Mouse (Mus musculus): Measurements from ENCODE around the gene Lgmn.

The Lgmn gene

GRCm38 (mm10) chr12:102434107-102434506, 5.5 kb downstream of the Lgmn start:
- DNase-seq (ENCODE audit: low read depth, low spot score): no peak

DNA sequence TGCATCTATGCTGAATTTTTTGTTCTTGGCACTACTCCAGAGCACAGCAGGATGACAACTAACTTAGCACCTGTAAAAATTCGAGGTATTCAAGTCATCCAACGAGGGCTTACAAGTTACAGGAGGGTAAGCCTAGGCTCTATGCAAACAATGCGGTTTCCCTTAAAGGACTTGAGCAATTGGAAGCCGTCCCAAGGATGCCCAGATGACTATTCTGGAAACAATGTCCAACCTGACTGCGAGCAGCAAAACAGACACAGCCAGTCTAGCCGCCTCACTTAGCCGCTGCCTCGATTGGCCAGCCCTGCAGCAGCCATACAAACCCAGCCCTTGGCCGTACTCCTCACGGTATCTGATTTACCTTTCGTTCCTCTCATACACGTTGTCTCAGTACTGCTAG, 7.4 kb downstream of the Lgmn start:
- DNase-seq (ENCODE audit: low read depth, low spot score): no peak

DNA sequence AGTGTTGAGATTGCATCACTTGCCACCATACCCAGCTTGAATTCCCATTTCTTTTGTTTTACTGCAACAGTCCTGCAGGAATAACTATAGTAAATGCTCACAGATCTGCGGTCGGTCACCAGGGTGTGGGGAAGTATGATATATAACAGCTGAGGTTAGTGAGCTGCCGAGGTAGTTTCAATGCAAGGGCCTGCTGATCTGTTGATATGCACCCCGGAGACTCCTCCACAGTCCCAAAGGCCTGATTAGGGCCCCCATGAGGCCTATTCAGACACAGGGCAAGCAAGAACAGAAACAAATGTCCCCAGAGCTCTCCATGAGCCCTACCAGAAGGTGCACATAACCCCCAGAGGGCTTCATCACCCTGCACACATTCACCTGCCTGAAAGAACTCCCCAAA, 9.4 kb downstream of the Lgmn start:
- DNase-seq (ENCODE audit: low read depth, low spot score): peak; percentile 37

- peak; percentile 14 for DNase-seq (ENCODE audit: low read depth, low spot score)
Observed at GRCm38 (mm10) chr12:102429656-102430055, 10.0 kb downstream of the Lgmn start.

- peak; percentile 60 for DNase-seq (ENCODE audit: low read depth, low spot score)
Observed at GRCm38 (mm10) chr12:102426285-102426684, 13.3 kb downstream of the Lgmn start.

DNA sequence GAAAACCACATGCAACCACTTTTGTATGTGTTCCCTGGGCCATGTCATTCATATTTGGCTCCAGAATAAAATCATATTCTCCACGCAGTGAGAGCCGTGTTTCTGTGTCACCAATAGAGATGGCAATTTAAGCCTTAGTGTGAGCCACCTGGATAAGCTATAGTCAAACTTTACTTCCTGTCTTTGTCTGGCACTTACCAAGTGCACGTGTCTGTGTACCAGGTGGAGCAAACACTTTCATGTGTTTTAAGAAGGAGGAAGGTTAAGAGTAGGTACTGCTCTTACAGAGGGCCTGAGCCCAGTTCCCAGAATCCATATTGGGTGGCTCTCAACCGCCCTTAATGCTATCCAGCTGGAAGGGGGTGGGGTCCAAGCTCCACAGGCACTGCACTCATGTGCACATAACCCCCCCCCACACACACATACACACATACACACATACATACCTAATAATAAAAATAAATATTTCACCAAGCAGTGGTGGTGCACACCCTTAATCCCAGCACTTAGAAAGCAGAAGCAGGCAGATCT, 14.5 kb downstream of the Lgmn start:
- DNase-seq (ENCODE audit: low read depth, low spot score): peak; percentile 46

- DNase-seq (ENCODE audit: low read depth, low spot score): no peak
Observed at GRCm38 (mm10) chr12:102424456-102424855, 15.2 kb downstream of the Lgmn start.

DNA sequence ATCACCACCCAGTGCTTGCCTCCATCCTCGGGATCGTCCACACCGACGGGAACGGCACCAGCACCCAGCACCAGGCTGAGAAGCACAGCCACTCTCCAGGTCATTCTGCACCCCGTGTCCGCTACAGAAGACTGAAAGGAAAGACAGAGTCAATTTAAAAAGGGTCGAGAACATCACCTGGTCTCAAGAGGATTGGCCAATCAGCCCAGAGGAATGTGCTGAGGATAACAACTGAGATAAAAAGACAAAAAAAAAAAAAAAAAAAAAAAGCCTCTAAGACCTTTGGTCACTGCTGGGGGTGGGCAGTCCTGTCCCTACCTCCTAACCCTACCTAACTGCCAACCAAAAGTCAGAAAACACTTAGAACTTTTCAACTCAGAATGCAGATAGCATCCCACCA, 16.0 kb downstream of the Lgmn start:
- DNase-seq (ENCODE audit: low read depth, low spot score): no peak

- DNase-seq (ENCODE audit: low read depth, low spot score): no peak
Observed at GRCm38 (mm10) chr12:102422623-102423320, 16.8 kb downstream of the Lgmn start.

GRCm38 (mm10) chr12:102422065-102422464, 17.5 kb downstream of the Lgmn start:
- no peak for DNase-seq (ENCODE audit: low read depth, low spot score)

- no peak for DNase-seq (ENCODE audit: low read depth, low spot score)
Observed at GRCm38 (mm10) chr12:102420168-102420890, 19.3 kb downstream of the Lgmn start.

GRCm38 (mm10) chr12:102419544-102419943, 20.1 kb downstream of the Lgmn start:
- no peak for DNase-seq (ENCODE audit: low read depth, low spot score)

- DNase-seq (ENCODE audit: low read depth, low spot score): no peak
Observed at GRCm38 (mm10) chr12:102417701-102418100, 21.9 kb downstream of the Lgmn start.

- no peak for DNase-seq (ENCODE audit: low read depth, low spot score)
Observed at GRCm38 (mm10) chr12:102416955-102417510, 22.6 kb downstream of the Lgmn start.

- no peak for DNase-seq (ENCODE audit: low read depth, low spot score)
Observed at GRCm38 (mm10) chr12:102416391-102416837, 23.2 kb downstream of the Lgmn start.

DNA sequence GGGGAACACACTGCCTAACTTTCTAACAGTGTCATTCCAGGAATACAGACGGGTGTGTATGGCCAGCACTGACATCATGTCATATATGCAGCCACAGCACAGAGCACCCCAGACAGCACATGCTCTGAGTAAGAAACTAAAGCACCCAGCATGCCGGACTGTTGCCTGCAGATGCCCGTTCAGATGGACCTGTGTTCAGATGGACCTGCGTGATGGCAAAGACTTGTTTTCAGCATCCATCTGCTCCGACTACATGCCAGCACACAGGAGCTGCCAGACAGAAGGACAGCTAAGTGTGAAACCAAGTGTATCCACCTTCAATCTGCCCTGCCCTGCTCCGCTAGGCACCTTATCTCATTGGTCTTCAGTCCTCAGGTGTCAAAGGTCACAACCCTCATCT, 24.9 kb downstream of the Lgmn start:
- DNase-seq (ENCODE audit: low read depth, low spot score): no peak

- DNase-seq (ENCODE audit: low read depth, low spot score): no peak
Observed at GRCm38 (mm10) chr12:102413171-102413570, 26.4 kb downstream of the Lgmn start.

- no peak for DNase-seq (ENCODE audit: low read depth, low spot score)
Observed at GRCm38 (mm10) chr12:102398588-102398987, 41.0 kb downstream of the Lgmn start.

DNA sequence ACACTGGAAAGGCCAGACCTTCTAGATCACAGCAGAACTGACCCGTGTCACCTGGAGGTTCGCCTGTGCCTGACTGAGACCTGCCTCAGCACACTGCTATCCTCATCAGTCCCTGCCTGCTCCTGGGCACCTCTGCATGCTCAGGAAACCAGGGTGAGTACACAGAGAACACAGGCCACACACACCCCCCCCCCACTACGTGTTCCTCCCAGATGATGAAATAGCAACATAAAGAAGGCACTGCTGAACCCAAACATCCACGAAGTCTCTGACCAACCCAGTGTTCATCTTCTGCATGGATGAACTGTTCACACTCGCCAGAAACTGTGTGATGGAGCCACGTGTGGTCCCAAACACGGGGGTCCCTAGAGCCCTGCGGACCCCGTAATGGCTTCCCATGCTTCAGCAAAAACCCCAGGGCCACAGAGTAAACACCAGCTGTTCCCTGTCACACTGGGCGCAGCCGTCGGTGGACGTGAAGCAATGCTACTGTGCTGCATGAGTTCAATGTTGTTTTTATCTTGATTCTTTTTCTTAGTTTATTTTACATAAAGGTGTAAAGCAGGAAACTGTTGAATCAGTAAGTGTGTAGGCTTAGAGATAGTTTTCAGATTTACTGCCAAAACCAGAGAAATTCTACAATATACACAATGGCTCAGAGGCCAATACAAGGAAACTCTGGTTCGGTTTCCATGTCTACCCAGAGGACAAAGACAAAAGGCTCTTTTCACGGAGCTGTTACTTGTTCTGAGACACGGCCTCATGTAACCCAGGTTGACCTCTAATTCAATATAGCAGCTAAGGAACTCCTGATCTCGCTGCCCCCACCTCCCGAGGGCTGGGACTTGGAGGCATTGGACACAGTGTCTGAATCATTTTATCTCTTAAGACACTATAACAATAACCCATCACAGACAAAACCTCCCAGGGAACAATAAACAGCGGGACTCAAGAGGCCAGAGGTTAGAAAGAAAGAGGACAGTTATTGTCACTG, 43.3 kb downstream of the Lgmn start:
- DNase-seq (ENCODE audit: low read depth, low spot score): no peak

GRCm38 (mm10) chr12:102395537-102395936, 44.1 kb downstream of the Lgmn start:
- DNase-seq (ENCODE audit: low read depth, low spot score): no peak

GRCm38 (mm10) chr12:102394496-102394895, 45.1 kb downstream of the Lgmn start:
- DNase-seq (ENCODE audit: low read depth, low spot score): no peak

All from A20 (cell line).